Mouse (Mus musculus) ES-Bruce4 (cell line): ENCODE data around the gene Ccdc71.

Experiments
- CTCF ChIP-seq: IDR thresholded peaks from one replicate; pipeline ENCODE4 v1.8.1; 2011; ENCODE audit warnings: low read depth, low read length
- POLR2A ChIP-seq: IDR thresholded peaks from one replicate; pipeline ENCODE4 v1.8.1; 2011; ENCODE audit warnings: low read length; ENCODE audit not compliant: insufficient read depth

DNA sequence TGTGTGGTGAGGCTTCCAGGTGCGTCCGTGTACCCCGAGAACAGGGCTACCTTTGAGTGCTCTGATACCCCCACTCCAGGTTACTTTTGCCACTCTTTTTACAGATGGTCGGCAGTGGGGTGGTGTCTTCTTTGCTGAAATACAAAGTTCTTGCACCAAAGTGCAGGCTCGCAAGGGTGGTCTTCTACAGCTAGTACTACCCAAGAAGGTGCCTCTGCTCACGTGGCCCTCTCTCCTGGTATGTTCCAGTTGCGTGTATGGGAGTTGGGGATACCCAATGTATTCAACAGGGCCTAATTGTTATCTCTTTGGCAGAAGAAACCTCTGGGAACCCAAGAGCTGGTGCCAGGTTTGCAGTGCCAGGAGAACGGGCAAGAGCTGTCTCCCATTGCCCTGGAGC, 32.9 kb downstream of the Ccdc71 start:
- TF ChIP-seq CTCF (no peak), POLR2A (no peak)
